Mouse (Mus musculus) heart, embryonic 13.5 days (tissue): ENCODE measurements around the gene Samhd1. TPM values are rescaled to one million over a fixed set of nuclear protein-coding genes. Genes with fewer than 3 reads are reported as not detected.

Experiments
- ATAC-seq: fragments of 200-750 bp; cut with Nextera tagmentation; 2 replicates; pipeline ENCODE4 v1.8.0; 2017; ENCODE audit warnings: moderate TSS enrichment; ENCODE audit not compliant: insufficient number of reproducible peaks, low FRiP score, low TSS enrichment; ENCODE audit errors: extremely low read depth
- H3K27ac ChIP-seq: fragments of 300-500 bp; sonication (generic); replicated peaks from 2 replicates; pipeline ENCODE4 v1.5.1; 2015; ENCODE audit warnings: moderate library complexity, mild to moderate bottlenecking, inconsistent platforms
- H3K27me3 ChIP-seq: fragments of 300-500 bp; sonication (generic); replicated peaks from 2 replicates; pipeline ENCODE4 v1.6.1; 2015; ENCODE audit warnings: mild to moderate bottlenecking, inconsistent platforms
- H3K36me3 ChIP-seq: fragments of 300-500 bp; sonication (generic); 2 replicates; pipeline ENCODE4 v1.6.1; 2015; ENCODE audit warnings: mild to moderate bottlenecking, inconsistent platforms
- H3K4me1 ChIP-seq: fragments of 300-500 bp; sonication (generic); 2 replicates; pipeline ENCODE4 v1.6.1; 2015; ENCODE audit warnings: inconsistent platforms
- H3K4me2 ChIP-seq: fragments of 300-500 bp; sonication (generic); 2 replicates; pipeline ENCODE4 v1.6.1; 2015; ENCODE audit warnings: inconsistent platforms, mild to moderate bottlenecking, moderate library complexity
- H3K4me3 ChIP-seq: fragments of 300-500 bp; sonication (generic); 2 replicates; pipeline ENCODE4 v1.5.1; 2015; ENCODE audit warnings: moderate library complexity, mild to moderate bottlenecking, inconsistent platforms
- H3K9ac ChIP-seq: fragments of 300-500 bp; sonication (generic); 2 replicates; pipeline ENCODE4 v1.6.1; 2015; ENCODE audit warnings: inconsistent platforms, mild to moderate bottlenecking, moderate library complexity
- H3K9me3 ChIP-seq: fragments of 300-500 bp; sonication (generic); 2 replicates; pipeline ENCODE4 v1.6.1; 2016; ENCODE audit warnings: inconsistent platforms
- WGBS: fragments of 180-500 bp; shearing (Covaris S2); methylation state at CpG from one replicate; pipeline ENCODE4 v1.1.7; 2015; ENCODE audit warnings: mixed read lengths; 5-methylcytosine and 5-hydroxymethylcytosine counted together
- polyA plus RNA-seq: library from polyadenylated mRNA; unstranded; fragments of >200 nt; fragmentation: Nextera tagmentation; extraction: Ambion mirVana; gene quantifications from 2 replicates; pipeline ENCODE4 v1.2.1, GENCODE M21; 2015

The Samhd1 gene
- polyA plus RNA-seq, 1 experiment from 2014 or later = 15.9 TPM

DNA sequence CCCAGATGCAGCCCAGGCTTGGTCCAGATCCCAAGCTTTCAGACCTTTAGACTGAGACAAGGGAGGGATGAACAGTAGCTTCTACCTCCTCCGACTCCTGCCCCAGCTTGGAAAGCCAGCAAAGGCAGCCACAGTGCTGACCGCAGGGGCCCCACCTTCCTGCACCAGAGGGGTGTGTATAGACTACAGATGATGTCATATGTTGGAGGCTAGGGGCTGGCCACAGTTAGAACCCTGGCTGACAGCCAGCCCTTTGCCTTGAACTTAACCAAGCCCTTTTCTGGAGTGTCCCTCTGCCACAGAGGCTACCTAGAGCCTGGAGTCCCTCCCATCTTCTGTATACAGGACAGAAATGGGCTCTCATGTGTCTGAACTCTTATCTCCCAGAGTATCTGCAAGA lies 63.5 kb downstream of the Samhd1 start:
- 4% methylated on average over 2 of the region's 2 CpGs for whole genome bisulfite sequencing
- H3K27me3 ChIP-seq = no peaks in the 10 kb centered on the region
- H3K9me3 ChIP-seq = no peaks in the 10 kb centered on the region
- peak overlapping the region; percentile 96 for H3K27ac ChIP-seq
- peak overlapping the region; percentile 16; the same call in 1 of the 2 replicates for H3K4me3 ChIP-seq
- H3K9ac ChIP-seq = peak overlapping the region; percentile 77
- H3K36me3 ChIP-seq = peaks cover 20% of the 10 kb centered on the region
- H3K4me2 ChIP-seq = peak overlapping the region; percentile 51
- H3K4me1 ChIP-seq = peaks cover 100% of the 10 kb centered on the region
- ATAC-seq = no peak

DNA sequence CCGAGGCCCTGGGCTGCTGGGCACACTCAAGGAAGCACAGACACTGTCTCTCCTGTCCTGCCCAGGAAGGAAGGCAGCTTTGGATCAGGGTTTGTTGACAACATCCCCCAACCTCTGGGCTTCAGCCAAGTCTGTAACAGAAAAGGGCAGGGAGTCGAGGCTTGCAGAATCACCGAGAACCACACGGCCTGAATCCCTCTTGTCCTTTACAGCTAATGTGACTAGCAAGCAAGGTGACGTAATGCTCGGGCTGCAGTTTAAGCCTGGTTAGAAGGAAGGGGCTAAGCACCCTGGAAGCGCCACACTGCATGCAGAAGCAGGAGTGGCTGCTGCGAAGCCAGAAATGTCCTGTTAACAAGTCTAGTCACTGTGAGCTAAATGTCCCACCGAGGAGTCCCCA lies 64.7 kb downstream of the Samhd1 start:
- WGBS = 9% methylated on average over 9 of the region's 9 CpGs

DNA sequence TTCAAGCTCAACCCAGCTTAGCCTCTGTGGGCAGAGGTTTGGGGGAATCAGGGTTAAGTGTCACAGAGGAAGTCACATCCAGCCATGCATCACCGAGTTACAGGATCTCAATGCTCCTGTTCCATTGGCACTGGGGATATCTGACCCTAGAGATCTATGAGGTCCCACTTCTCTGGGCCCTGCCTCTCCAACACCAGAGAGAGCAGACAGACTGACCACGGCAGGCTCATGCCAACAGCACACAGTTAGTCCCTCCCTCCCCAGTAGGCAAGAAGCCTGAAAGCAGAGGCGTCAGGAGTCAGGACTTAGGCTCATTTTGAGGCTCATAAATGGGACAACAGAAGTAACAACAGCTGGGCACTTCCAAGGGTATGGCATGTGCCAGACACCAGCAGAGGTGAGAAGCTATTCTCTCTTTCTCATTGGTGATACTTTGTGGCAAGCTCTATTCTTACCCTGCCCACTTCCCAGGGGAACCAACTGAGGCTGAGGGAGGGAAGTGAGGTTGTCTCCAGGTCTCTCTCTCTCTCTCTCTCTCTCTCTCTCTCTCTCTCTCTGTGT lies 65.2 kb downstream of the Samhd1 start:
- Histone ChIP-seq H3K36me3 (peaks cover 12% of the 10 kb centered on the region), H3K4me3 (no peak overlapping the region)

More for the DNA sequence above, 64.7 kb downstream of the Samhd1 start:
- peaks cover 12% of the 10 kb centered on the region for H3K36me3 ChIP-seq
- no peak for ATAC-seq
- peak overlapping the region; percentile 51 for H3K4me2 ChIP-seq
- H3K9ac ChIP-seq = peak overlapping the region; percentile 77
- H3K4me3 ChIP-seq = no peak overlapping the region
- H3K27me3 ChIP-seq = no peaks in the 10 kb centered on the region
- no peaks in the 10 kb centered on the region for H3K9me3 ChIP-seq
- H3K4me1 ChIP-seq = peaks cover 100% of the 10 kb centered on the region
- H3K27ac ChIP-seq = peak overlapping the region; percentile 96

DNA sequence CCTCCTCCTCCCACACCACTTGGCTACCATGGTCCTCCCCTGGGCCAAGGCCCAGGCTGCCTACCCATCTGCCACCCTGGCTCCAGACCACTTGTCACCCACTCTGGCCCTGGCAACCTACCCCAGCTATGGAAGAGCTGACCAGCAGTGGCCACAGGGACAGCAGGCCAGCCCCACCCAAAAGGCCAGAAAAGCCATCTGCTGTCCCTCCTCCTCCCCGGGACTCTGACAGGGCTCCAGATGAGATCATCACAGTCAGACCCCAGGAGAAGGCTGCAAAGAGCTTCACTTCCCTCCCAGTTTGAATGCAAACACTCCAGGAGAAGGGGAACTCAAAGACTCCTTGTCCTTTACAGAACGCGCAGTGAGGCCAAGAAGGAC lies 65.7 kb downstream of the Samhd1 start:
- Histone ChIP-seq H3K9ac (peak overlapping the region; percentile 77), H3K27me3 (no peaks in the 10 kb centered on the region), H3K4me1 (peaks cover 100% of the 10 kb centered on the region), H3K36me3 (peaks cover 13% of the 10 kb centered on the region), H3K9me3 (no peaks in the 10 kb centered on the region), H3K4me2 (peak overlapping the region; percentile 51), H3K4me3 (no peak overlapping the region), H3K27ac (peak overlapping the region; percentile 96)
- WGBS = 34% methylated on average over 3 of the region's 3 CpGs
- ATAC-seq = no peak

More for the DNA sequence above, 65.2 kb downstream of the Samhd1 start:
- H3K9me3 ChIP-seq = no peaks in the 10 kb centered on the region
- H3K9ac ChIP-seq = peak overlapping the region; percentile 77
- no peak for ATAC-seq
- 21% methylated on average over 3 of the region's 3 CpGs for WGBS
- H3K4me2 ChIP-seq = peak overlapping the region; percentile 51
- H3K27ac ChIP-seq = peak overlapping the region; percentile 96
- H3K27me3 ChIP-seq = no peaks in the 10 kb centered on the region
- H3K4me1 ChIP-seq = peaks cover 100% of the 10 kb centered on the region

DNA sequence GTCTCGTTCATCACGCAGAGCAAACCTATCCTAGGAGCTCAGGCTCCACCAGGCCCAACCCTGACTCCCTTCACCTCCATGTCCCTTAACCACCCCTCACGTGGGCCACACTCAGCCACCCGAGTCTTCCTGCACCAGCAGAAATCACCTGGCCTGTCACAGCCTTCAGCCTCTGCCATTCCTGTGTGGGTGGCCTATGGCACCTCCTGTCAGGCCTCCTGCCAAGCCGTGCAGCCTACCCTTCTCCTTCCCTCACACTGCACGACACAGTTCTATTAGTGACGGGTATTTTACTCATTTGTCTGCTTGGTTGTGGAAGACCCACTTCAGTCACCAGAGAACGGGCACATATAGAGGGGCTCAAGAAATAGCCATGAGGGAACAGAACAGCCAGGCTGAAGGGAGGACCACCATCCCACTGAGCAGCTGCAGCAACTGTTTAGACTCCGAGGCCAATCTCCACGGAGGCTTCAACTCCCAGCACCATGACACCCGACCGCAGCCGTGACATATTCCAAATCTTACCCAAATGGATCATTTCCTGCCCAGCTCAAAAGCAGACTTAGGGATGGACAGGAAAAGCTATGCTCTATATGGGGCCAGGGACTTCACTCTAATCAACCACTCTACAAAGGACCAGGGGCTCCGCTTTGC lies 66.2 kb downstream of the Samhd1 start:
- peak overlapping the region; percentile 51 for H3K4me2 ChIP-seq

DNA sequence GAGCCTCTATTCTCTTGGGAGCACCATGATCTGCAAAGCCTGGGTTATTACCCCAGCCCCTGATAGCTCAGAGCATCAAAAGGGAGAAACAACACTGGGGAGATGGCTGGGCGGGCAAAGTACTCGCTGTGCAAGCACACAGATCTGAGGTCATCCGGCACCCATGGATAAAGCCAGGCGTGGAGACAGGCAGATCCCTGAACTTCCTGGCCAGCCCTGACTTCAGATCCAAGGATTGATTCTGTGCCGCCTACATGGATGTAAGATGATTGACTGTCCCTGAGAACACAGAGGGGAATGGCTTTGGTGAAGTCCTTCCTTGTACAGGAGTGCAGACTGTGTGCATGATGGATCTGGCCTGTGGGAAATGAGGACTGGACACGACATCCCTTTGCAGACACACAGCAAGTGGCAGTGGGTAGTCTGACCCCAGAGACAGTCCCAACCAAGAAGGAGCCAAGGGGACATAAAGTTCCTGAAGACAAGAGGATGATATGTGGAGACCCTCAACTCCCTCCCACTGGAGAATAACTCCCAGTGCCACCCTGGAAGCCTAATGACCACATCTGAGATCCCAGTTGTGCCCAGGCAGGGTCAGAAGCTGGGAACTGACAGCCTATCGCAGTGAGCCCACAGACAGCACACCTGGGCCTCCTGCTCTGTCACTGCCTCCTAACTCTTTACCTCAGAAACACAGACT lies 68.2 kb downstream of the Samhd1 start:
- WGBS = 73% methylated on average over 7 of the region's 7 CpGs
- peak overlapping the region; percentile 93 for H3K27ac ChIP-seq
- ATAC-seq = no peak

More for the DNA sequence above, 66.2 kb downstream of the Samhd1 start:
- H3K4me1 ChIP-seq = peaks cover 100% of the 10 kb centered on the region
- H3K9ac ChIP-seq = peak overlapping the region; percentile 77
- H3K27me3 ChIP-seq = no peaks in the 10 kb centered on the region
- H3K36me3 ChIP-seq = peaks cover 16% of the 10 kb centered on the region
- H3K27ac ChIP-seq = peak overlapping the region; percentile 96
- WGBS = 68% methylated on average over 14 of the region's 14 CpGs
- ATAC-seq = no peak
- no peaks in the 10 kb centered on the region for H3K9me3 ChIP-seq
- H3K4me3 ChIP-seq = no peak overlapping the region

DNA sequence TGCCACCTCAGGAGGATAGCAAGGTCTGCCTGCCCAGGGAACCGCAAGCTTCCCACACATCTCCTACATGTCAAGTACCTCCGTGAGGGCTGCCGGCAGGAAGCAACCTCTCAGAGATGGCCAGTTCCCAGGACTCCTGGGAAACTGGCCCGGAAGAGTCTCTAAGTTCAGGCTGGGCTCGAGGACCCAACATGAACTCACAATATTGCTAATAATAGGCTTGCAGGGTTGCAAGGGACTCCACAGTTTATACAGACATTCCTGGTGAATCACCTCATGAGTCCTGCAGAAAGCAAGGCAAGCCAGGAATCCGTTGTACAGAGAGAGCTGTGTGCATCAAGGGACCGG lies 69.2 kb downstream of the Samhd1 start:
- H3K27ac ChIP-seq = peak overlapping the region; percentile 93
- no peak overlapping the region for H3K4me3 ChIP-seq
- H3K4me2 ChIP-seq = peak overlapping the region; percentile 27
- peak overlapping the region; percentile 30 for H3K9ac ChIP-seq
- H3K36me3 ChIP-seq = 0 out of 2 replicates have a peak, but pooled peaks cover 9% of the 10 kb centered on the region
- 25% methylated on average over 7 of the region's 7 CpGs for WGBS
- no peaks in the 10 kb centered on the region for H3K27me3 ChIP-seq
- peaks cover 80% of the 10 kb centered on the region for H3K4me1 ChIP-seq
- no peak for ATAC-seq
- H3K9me3 ChIP-seq = no peaks in the 10 kb centered on the region

More for the DNA sequence above, 68.2 kb downstream of the Samhd1 start:
- 0 out of 2 replicates have a peak overlapping the region, but pooled peaks have one; percentile 29 for H3K9ac ChIP-seq
- no peaks in the 10 kb centered on the region for H3K27me3 ChIP-seq
- no peak overlapping the region for H3K4me2 ChIP-seq
- 0 out of 2 replicates have a peak, but pooled peaks cover 4% of the 10 kb centered on the region for H3K36me3 ChIP-seq
- peaks cover 91% of the 10 kb centered on the region for H3K4me1 ChIP-seq
- no peak overlapping the region for H3K4me3 ChIP-seq
- no peaks in the 10 kb centered on the region for H3K9me3 ChIP-seq

DNA sequence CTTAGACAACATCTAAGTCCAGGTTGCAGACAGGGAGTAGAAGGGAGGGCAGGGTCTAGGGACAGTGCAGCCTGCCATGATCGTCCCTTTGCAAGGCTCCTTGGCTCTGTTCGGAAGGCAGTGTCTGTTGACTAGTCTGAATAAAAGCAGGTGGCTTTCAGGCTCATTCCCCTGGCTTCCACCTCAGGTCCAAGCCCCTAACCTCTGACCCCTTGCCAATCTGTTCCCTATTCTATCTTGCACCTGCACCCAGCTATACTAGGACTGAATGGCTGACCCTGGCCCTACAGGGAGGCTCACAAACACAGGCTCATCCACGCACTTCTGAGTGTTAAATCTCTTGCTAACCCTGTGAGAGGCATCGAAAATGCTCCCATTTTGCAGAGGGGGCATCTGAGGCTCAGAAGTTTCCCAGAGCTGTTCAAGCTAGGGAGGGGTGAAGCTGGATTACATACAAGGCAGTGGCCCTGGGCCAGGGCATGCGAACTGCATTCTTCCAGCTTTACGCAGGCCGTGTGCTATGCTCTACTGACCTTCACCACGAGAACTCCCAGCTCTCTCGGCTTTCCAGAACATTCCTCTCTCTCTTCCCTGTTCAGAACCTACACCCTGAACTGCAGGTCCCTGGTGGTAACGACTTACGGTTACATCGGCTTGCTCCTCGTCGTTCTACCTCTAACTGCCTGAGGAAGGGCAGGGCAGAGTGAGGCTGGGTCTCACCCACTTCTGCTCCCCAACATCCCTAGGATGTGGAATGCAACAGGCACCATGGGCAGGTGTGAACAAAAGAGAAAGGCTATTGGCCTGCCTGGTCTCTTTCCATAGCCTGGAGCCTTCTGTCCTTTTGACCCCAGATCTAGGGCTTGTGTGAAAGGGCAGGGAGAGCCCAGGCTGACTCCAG lies 69.8 kb downstream of the Samhd1 start:
- Histone ChIP-seq H3K4me1 (peaks cover 74% of the 10 kb centered on the region), H3K36me3 (peaks cover 13% of the 10 kb centered on the region), H3K9me3 (no peaks in the 10 kb centered on the region), H3K9ac (peak overlapping the region; percentile 30), H3K27me3 (no peaks in the 10 kb centered on the region), H3K27ac (peak overlapping the region; percentile 93), H3K4me3 (no peak overlapping the region), H3K4me2 (peak overlapping the region; percentile 27)
- ATAC-seq = no peak
- WGBS = 67% methylated on average over 14 of the region's 14 CpGs

DNA sequence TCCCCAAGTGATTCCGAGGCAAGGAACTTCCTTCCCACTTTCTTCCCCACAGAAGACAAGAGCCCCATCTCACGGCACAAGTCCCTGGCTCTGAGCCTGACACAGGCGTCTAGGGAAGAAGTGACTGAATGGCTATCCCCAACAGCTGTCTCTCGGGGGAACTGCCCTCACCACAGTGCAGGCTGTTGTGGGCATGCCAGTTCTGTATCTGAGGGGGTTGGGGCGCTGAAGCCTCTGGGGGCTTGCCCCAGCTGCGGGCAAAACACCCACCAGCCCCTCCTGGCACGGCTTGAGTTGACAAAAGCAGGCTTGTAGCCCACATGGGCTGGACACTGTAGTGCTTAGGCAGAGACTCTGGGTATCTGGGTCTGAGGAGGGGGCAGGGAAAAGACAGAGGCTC lies 70.9 kb downstream of the Samhd1 start:
- no peak overlapping the region for H3K4me2 ChIP-seq
- ATAC-seq = no peak
- H3K9ac ChIP-seq = peak overlapping the region; percentile 58
- no peak overlapping the region for H3K4me3 ChIP-seq
- 61% methylated on average over 7 of the region's 7 CpGs for WGBS
- no peaks in the 10 kb centered on the region for H3K27me3 ChIP-seq
- H3K4me1 ChIP-seq = peaks cover 70% of the 10 kb centered on the region
- peaks cover 24% of the 10 kb centered on the region for H3K36me3 ChIP-seq
- H3K9me3 ChIP-seq = no peaks in the 10 kb centered on the region
- peak overlapping the region; percentile 93; the same call in 1 of the 2 replicates for H3K27ac ChIP-seq

DNA sequence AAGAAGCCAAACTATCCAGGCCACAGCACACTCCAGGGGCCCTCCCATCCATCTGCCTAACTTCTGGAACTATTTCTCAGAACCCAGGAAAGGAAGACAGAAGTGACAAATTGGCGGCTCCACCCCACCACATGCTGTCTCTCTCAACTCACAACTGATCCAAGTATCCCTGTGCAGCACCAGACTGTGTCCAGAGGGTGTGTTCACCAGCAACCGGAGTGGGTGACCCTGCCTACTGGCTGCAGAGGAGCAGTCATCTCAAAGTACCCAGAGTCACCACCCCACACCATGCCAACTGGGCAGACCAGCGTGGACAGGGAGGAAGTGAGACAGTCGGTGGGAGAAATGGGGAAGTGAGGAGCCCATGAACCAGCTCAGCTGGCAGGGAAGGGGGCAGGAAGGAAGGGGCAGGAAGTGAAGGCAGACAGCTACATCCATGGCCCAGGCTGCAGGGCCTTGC lies 71.8 kb downstream of the Samhd1 start:
- no peaks in the 10 kb centered on the region for H3K27me3 ChIP-seq
- peak overlapping the region; percentile 29 for H3K27ac ChIP-seq
- H3K4me2 ChIP-seq = no peak overlapping the region
- peak overlapping the region; percentile 34; the same call in 1 of the 2 replicates for H3K9ac ChIP-seq
- no peaks in the 10 kb centered on the region for H3K9me3 ChIP-seq
- no peak overlapping the region for H3K4me3 ChIP-seq
- no peak for ATAC-seq
- peaks cover 25% of the 10 kb centered on the region for H3K36me3 ChIP-seq
- WGBS = 57% methylated on average over 4 of the region's 4 CpGs
- peaks cover 70% of the 10 kb centered on the region for H3K4me1 ChIP-seq
